Mouse (Mus musculus) lung, postnatal 14 days (tissue): ENCODE measurements at regions not wholly inside any gene's neighbourhood (a gene's known extent, or its start where the extent isn't known, plus 50 kb on each side); places are given as distances from the start of the nearest gene placed in this dataset.

Experiments
- DNase-seq: peaks from one replicate; pipeline ENCODE4 v3.0.0; 2021

DNA sequence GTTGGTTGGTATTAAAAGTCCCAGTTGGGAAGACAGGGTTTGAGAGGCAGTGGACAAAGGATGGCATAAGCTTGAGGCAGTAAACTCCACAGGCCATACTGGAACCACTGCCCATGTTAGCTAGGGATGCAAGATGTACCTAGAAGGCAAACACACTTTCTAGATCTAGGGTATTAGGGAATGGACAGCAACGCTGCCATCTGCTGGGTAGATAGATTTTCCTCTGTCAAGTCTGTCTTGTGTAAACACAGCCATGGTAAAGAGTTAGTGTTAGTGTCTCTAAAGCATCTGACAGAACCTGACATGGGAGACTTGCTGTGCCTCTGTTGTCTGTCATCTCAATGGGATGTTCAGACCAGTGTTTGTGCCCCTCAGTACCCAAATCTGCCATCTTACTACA lies 573.5 kb upstream of the Adamts5 start:
- no peak for DNase-seq

DNA sequence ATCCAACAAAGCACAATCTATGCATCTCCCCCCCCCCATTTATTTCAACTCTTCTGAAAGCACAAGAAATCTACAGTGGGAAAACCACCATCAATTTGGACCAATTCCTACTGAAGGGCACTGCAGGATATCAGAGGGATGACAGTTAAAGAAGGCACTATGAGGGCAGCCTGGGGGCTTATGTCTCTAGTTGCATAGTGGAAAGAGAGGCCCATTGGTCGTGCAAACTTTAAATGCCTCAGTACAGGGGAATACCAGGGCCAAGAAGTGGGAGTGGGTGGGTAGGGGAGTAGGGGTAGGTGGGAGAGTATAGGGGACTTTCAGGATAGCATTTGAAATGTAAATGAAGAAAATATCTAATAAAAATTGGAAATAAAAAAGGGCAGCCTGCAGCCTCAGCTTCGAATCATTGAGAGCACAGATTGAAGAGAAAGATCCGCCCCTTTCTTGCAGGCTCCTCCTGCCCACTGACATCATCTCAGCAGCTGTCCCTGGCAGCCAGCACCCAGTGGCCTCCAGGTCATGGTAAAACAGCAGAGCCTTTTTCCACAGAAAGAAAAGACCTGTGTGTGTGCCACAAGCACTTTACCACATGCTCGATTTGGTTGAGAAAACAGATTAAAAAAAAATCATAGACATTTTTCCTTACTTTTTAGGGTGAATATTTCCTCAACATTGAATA lies 571.6 kb upstream of the Adamts5 start:
- no peak for DNase-seq

DNA sequence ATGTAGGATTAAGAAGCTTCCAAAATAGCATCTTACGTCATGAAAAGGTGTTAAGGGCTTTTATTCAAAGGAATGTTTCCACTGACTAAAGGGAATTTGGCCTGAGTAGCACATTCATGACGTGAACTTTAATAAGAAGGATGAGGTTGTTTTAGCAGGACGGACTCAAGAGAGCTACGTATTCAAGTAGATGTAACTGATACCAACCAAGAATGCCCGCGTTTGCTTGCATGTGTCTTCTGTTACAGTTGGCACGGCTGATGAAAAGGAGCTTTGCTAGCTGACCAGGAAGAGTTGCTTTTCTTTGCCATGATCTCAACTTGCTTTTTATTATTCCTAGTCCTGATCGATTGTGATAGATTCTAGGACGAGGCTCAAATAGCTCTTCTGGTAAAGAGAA lies 559.4 kb upstream of the Adamts5 start:
- DNase-seq: no peak

DNA sequence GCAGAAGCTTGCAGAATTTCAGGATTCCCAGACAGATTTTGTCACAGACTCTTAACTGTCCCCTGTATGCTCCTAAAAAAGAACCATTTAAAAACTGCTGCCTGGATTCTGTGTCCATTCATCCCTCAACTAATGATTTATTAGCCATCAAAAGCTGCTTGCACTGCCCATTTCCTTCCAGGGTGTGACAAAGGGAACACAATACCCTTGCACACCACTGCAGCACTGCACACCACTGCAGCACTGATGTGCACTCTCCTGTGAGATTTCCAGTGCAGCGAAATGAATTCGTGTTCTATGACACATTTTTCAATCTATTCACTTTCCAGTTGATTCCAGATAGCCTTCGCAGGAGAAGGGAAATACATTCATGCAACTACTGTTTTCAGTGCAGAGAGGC lies 555.0 kb upstream of the Adamts5 start:
- DNase-seq: no peak

- DNase-seq: no peak
Observed at GRCm38 (mm10) chr16:86454810-86455209, 553.2 kb upstream of the Adamts5 start.

- no peak for DNase-seq
Observed at GRCm38 (mm10) chr16:86454031-86454430, 552.4 kb upstream of the Adamts5 start.

- DNase-seq: no peak
Observed at GRCm38 (mm10) chr16:86448478-86449160, 547.0 kb upstream of the Adamts5 start.

- DNase-seq: peak; percentile 79
Observed at GRCm38 (mm10) chr16:86419458-86419857, 517.8 kb upstream of the Adamts5 start.

DNA sequence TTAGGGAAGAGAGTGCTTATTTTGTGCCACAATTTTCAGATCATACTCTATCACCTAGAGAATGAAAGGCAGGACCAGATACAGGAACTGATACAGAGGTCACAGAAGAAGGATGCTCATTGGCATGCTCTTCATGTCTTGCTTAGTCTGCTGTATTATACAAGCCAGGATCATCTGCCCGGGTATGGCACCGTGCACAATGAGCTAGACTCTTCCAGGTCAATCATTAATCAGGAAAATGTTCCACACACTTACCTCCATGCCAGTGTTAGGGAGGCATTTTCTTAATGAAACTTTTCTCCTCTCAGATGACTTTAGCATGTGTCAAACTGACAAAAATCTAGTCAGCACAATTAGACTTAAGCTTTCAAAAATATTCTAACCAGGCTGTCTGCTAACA lies 502.7 kb upstream of the Adamts5 start:
- DNase-seq: no peak

DNA sequence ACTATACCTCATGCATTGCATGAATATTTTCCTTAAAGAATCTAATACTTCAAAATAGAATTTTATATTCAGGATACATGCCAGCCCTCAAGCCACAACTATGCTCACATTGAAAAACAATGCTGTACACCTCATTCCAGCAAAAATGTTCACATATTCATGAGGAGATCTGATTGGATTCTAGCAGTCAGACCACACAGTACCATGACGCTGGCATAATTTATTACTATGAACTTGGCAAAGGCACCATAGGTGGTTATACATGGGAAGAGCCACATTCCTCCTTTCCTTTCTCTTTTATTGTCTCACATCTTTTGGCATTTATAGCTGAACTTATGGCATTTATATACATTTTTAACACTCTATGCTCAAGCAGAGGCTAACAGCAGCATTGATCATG lies 499.8 kb upstream of the Adamts5 start:
- no peak for DNase-seq

GRCm38 (mm10) chr16:86399288-86399687 lies 497.7 kb upstream of the Adamts5 start:
- no peak for DNase-seq

GRCm38 (mm10) chr16:86397521-86397920 lies 495.9 kb upstream of the Adamts5 start:
- DNase-seq: no peak

DNA sequence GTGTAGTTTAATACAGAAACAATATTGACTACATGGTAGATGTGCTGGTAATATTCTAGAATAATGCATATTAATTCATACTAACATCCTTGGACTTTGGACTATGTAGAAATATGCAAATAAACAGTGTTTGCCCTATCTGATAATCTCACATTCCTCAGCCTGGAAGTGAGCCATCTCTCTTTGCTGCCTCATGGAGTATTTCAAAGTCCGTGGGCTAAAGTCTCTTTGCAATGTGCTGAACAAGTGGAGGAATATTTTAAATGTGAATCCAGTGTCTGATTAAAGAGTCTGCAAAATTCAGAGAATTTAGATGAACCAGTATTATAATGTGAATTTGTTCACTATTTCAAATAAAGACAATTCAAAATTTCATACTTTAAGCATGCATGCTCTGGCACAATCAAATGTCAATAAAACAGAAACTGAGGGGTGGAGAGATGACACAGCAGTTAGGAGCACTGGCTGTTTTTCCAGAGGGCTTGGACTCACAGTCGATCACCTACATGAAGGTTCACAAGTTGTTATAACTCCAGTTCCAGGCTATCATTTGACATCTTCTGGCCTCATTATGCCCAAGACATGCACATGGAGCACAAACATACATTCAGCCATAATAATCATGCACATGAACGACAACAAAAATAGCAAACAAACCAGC lies 487.6 kb upstream of the Adamts5 start:
- DNase-seq: peak; percentile 8

- no peak for DNase-seq
Observed at GRCm38 (mm10) chr16:86388128-86388527, 486.5 kb upstream of the Adamts5 start.

- DNase-seq: no peak
Observed at GRCm38 (mm10) chr16:86377991-86378390, 476.4 kb upstream of the Adamts5 start.

- DNase-seq: no peak
Observed at GRCm38 (mm10) chr16:86371652-86372051, 470.0 kb upstream of the Adamts5 start.

DNA sequence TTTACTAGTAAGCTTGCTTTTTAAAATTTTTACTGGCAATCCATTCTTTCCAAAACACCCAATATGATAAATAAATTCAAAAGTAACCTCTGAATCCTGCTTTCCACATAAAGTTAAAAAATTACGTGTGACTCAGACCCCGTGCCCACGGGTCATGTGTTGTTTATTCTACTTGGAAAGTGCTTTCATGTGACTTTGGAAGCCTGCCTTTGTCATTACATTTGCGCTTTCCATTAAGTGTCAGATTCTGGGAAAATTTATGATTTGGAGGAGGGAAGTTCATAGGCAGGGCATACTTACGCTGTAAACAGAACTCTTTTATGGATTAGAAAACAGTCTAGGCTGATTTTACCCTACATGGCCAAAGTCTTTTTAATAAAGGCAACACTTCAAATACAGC lies 466.8 kb upstream of the Adamts5 start:
- DNase-seq: no peak

- no peak for DNase-seq
Observed at GRCm38 (mm10) chr16:86366197-86366596, 464.6 kb upstream of the Adamts5 start.

GRCm38 (mm10) chr16:86361099-86361498 lies 459.5 kb upstream of the Adamts5 start:
- no peak for DNase-seq

GRCm38 (mm10) chr16:86355036-86355435 lies 453.4 kb upstream of the Adamts5 start:
- DNase-seq: no peak

- no peak for DNase-seq
Observed at GRCm38 (mm10) chr16:86347753-86348152, 446.1 kb upstream of the Adamts5 start.

GRCm38 (mm10) chr16:86346916-86347315 lies 445.3 kb upstream of the Adamts5 start:
- DNase-seq: no peak

GRCm38 (mm10) chr16:86340311-86340710 lies 438.7 kb upstream of the Adamts5 start:
- DNase-seq: no peak

GRCm38 (mm10) chr16:86325406-86325805 lies 423.8 kb upstream of the Adamts5 start:
- no peak for DNase-seq
